Mouse (Mus musculus) thymus, postnatal 25 days (tissue): ENCODE data around the gene Gm525.

Experiments used
- DNase-seq: peaks from one replicate; pipeline ENCODE4 v3.0.0; 2022

Gm525 gene

DNA sequence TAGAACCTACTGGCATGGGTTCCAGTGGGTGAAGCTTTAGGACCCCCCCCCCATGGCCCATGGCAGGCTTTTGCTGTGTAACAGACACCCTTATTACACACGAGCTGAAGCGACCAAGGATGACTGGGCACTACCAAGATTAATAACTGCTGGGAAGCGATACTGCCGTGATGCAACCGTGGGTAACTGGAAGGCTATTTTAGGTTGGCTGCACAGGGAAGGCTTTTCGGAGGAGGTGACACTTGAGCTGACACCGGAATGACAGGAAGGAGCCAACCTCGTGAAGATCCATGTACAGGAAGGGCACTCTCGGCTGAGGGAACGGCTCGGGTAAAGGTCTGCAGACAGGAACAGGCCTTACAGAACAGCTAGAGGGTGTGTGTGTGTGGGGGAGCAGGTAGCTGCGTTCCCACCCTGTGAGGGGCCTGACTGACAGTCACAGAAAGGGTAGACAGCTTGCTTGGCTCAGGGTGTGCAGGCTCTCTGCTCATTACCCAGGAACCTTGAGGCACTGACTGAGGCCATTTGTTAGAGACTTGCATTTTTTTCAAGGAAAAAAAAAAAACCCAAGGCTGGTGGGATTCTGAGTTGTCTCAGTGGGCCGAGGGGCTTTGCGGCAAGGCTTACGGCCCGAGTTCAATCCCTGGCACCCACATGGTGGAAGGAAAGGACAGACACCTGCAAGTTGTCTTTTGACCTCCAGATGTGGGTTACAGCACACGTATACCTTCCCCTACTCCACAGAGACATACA, 24.6 kb downstream of the Gm525 start:
- peak; percentile 57 for DNase-seq

DNA sequence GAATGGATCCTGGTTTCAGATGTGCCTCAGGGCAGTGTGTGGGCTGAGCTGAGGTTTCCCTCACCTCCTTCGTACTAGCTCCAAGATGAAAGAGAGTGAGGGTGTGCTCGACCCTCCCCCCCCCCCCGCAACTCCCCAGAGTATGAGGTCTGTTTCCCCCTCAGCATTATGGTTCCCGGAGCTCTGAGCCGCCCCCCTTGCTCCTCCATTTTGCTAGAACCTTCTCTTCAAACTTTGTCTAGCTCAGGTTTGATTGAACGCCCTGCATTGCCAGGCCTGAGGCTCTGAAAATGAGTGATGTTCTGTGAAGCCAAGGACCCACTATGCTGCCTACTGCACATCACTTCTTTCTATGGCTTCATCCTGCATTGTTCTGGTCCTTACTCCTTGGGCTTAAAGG, 25.3 kb downstream of the Gm525 start:
- peak; percentile 49 for DNase-seq

DNA sequence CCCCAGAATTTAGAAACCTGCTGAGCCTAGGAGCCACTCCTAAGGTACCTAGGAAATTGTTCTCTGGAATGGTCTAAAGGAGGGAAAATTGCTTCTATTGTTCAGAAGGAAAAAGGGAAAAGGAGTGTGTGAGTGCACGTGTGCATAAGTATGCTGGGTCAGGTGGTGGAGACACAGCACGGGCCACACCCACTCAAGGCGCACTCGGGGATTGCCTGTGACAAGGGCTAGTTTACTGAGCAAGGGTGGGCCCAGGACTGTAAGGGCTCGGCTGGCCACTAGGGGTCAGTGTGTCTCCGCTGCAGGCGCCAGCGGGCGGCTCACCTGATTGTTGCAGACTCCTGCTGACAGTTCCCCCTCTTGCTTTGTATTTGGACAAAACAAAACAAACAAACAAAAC, 26.8 kb downstream of the Gm525 start:
- DNase-seq, result peak; percentile 98

DNA sequence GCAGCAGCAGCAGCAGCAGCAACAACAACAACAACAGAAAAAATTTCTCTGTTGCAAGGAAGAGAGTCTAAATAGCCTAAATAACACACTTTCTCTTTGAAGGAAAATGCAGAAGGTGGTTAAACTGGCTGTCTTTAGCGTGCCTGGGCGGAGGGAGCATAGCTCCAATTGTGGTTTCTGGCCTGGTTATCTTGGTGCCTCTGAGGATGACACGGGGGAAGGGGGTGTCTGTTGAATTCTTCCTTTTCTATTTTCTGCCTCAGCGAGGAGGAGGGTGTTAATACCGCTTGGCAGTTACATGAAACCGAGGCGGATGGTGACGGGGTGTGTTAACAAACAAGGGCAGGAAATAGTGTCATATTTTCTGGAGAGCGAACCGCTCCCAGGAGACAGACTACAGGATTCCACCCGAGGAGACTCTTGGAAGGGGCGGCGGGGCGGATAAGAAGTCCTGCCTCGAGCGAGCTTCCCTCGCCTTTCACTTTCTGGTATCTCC, 27.2 kb downstream of the Gm525 start:
- peak; percentile 65 for DNase-seq

DNA sequence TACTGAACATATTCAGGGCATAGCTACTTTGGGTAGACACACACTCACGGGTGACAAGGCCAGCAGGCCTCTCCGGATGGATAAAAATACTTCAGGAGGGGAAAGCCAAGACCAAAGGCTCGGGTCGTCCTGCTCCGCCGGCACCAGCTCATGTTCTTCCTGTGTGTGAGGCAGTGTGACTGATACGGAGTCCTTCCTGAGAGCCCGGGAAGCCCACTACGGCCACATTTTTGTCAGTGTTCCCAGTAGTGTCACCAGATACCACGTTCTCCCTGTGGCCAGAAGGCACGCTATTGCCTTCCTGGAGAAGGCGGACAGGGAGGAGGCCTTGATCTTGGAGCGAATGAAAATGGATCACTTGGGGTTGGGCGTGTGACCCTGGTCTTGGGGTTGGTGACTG, 29.5 kb downstream of the Gm525 start:
- DNase-seq, result no peak

DNA sequence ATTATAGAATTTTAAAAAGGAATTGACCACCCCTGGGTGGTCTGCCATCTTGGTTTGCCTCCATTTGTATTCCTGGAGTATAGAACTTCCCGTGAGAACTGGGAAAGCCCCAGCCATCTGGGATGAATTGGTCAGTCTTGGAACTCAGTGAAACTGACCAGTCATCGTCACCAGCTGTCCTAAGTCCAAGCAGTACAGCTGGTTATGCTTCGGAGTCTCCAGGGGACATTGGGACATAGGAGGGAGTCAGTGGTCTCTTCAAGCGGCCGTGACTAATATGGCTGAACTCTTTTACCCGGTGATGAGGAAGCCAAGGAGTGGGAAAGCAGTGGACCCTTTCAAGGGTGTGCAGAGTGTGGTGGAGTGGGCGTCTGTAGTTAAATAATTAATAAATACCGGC, 31.6 kb downstream of the Gm525 start:
- no peak for DNase-seq

DNA sequence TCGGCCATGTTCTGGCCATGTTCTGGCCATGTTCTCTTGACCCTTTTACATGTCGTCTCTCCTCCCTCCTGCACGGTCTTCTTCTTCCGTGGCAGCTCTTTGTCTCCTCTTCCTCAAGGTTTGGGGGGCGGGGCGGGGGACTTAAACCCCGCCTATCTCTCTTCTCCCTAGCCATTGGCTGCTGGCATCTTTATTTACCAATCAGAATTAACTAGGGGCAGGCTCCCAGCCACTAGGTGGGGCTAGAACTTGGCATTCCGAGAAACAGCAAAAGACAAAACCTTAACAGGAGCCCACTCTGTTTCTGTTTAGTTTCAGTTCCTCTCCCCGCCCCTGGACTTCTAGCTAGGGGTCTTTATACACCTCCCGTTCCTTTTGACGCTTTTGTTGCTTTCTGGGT, 32.2 kb downstream of the Gm525 start:
- peak; percentile 46 for DNase-seq

DNA sequence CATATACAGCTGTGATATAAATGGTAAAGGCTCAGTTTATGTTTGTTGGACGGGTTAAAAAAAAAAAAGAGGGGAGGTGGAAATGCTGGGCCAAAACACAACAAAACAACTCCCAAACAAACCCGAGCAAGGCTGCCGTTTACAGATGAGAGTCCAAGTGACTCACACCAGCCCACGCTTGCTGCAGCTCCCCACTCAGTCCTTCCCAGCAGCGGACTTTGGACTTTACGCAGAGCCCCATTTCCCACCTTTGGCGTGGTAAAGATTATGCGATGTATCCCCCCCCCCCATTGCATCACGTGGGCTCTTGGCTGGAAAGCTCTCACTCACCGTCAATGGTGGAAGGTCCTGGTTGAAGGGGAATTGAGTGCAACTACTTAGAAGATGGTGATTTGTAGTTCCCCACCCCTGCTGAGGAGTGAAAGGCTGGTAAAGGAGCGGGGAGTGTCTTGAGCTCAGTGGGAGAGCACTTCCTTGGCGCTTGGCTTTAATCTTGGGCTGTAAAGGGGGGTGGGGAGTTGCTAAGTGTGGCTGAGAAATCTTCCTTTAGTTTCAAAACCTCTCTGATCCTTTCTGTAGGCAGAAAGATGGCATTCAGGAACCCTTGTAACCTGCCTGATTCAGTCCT, 33.7 kb downstream of the Gm525 start:
- DNase-seq, result no peak

DNA sequence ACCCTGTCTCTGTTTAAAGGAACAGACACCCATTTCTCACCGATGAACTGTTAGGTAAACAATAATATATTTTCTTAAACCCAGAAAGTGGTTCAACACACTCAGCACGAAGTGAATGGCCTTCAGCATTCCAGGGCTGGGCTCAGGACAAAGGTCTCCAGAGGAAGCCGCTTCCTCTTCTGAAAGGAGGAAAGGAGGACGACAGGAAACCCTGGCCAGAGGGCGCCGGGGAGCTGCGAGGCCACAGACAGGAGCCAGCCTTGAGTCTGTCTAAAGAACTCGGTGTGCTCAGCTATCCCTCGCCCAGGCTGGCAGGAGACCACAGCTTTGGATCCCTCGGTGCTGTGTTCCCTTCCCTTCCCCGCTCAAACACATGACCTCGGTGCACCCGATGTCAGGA, 50.8 kb downstream of the Gm525 start:
- DNase-seq, result no peak

DNA sequence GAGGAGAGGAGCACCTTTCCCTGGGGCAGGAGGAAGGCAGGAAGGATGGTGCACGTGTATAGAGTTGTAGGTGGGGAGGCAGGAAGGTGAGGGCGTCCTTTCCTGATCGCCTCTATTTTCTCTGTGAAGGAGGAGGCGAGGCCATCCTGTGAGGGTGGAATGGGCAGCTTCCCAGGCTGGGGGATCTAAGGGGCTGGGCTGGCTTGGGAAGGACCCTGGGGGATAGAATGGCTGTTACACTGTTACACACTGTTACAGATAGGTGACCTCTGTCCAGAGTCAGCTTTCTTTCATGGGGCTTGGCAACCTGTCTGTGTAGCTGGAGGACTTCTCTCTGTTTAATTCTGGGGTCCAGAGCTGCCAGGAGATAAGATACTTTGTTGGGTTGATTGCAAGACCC, 57.2 kb downstream of the Gm525 start:
- DNase-seq, result no peak

DNA sequence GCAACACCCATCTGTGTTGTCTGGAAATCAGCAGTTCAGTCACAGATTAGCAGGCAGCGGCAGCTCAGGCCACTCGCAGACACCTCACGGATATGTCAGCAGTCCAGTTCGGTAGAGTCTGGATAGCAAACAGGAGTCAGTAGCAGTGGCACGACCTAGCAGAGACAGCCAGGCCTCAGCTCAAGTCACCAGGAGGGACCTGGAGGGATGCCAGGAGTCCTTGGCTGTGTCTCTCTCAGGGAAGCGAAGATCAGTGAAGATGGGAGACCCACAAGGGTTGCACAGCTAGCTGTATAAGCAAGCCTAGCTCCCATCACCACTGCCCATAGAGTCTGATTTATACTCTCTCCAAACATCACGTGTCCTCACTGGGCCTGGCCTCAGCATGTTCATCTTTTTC, 58.8 kb downstream of the Gm525 start:
- DNase-seq, result no peak

DNA sequence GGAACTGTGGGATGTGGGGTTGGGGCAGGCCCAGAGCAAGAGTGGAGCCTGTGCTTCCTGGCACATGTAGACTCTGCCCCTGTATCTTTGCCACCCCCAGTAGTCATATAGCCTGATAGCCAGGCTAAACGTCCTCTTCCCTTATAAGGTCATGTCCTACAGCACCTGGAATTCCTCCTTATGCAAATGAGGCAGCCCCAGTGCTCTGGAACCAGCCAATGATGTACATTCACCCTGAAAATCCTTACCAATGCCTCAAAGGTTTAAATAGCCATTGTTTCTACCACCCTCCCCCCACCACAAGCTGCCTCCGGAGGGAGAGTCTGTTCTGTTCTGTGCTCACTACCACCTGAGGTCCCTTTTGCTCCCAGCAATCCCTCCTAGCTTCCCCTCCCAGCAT, 60.6 kb downstream of the Gm525 start:
- DNase-seq, result no peak

DNA sequence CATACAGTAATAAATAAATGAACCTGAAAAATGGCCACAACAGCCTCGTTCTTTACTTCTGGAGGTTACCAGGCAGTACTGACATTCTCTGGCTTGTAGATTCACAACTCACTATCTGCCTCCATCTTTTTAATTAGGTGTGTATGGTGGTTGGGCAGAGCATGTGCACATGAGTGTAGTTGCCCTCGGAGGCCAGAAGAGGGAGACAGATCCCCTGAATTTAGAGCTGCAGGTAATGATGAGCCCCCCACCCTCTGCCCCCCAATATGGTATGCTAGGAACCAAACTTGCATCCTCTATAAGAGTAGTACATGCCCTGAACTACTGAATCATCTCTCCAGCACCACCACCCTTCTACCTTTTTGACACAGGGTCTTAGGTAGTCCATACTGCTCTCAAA, 64.3 kb downstream of the Gm525 start:
- no peak for DNase-seq
